In the genomic region with DNA sequence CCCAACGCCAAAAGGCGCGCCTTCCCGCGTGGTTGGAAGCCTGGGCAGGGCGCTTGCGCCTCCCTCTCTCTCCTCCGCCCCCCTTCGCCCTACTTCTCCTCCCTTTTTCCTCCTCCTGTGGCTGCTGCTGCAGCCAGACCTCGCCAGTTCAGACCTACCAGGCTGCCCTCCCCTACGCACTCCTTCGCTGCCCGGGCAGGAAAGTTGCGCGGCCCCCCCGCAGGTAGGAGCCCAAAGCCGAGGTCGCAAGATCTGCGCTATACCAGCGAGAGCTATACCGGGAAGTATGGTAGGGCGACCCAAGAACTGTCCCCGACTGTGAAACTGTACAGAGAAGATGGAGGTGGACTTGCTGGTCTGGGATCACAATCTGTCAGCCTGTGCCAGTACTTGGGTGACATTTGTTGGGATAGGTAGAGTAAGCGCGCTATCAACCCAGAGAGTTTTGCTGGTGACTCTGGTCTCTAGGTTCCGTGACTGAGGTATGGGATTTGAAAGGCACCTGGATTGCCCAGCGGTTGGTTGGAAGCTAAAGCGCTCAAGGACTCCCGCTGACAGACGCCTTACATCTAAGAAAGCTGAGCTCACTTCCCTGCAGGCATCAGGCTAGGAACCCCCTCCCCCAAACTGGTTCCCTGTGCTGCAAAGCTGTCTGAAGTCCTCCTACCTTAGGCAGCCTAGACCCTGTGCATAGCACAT, we compare ENCODE assay signal across 9 mouse cellular contexts. TPM values are rescaled to one million over a fixed set of nuclear protein-coding genes. Genes with fewer than 3 reads are reported as not detected.
DNase-seq lines count a peak whose midpoint lies in the region; ATAC-seq lines count a peak whose summit lies in the region.
"Had no signal": no experiment of that assay in that cellular context is flagged by ENCODE, and none has a peak within 500 bp of the region (broad histone marks: within the 10 kb centered on the region; RNA-seq: fewer than 3 reads in every experiment).

A gene (plus strand): TSS at position 103 of the 699 bp plus-strand sequence.

- H3K4me2 ChIP-seq in intestine, embryonic 15.5 days (replicated peaks), result peak within 1 kb of the TSS; percentile 95
- H3K4me2 ChIP-seq in stomach, embryonic 15.5 days, result peak within 1 kb of the TSS; percentile 87

- H3K9me3 ChIP-seq in intestine, embryonic 15.5 days, result no peaks in the 10 kb centered on the region
- H3K9me3 ChIP-seq in midbrain, embryonic 10.5 days (replicated peaks), result no peaks in the 10 kb centered on the region
- no peaks in the 10 kb centered on the region for H3K9me3 ChIP-seq in stomach, embryonic 15.5 days

- DNase-seq in NIH3T3 (ENCODE audit: low read depth), result peak; percentile 85
- DNase-seq in heart, adult 11 months, result peak; percentile 96
- DNase-seq in left cerebral cortex, postnatal 4 days, result peak; percentile 13
- DNase-seq in midbrain, embryonic 10.5 days (ENCODE audit: low spot score), result peak; percentile 46
- no peak for DNase-seq in thymus, adult 18-20 months

- peak within 1 kb of the TSS; percentile 50 for H3K4me3 ChIP-seq in intestine, embryonic 15.5 days (replicated peaks)
- peak within 1 kb of the TSS; percentile 68 for H3K4me3 ChIP-seq in midbrain, embryonic 10.5 days
- peak within 1 kb of the TSS; percentile 46 for H3K4me3 ChIP-seq in stomach, embryonic 15.5 days (replicated peaks)

- ATAC-seq in common myeloid progenitor, adult 5-6 weeks (replicated peaks; ENCODE audit: low read depth, poor library complexity, severe bottlenecking), result 0 out of 2 replicates have a peak, but pooled peaks have one; percentile 36
- ATAC-seq in intestine, embryonic 15.5 days, result peak; percentile 91
- peak; percentile 65; the same call in 1 of the 2 replicates for ATAC-seq in stomach, embryonic 15.5 days (ENCODE audit: insufficient read depth, low FRiP score, low read depth)

- under 1% methylated on average over 30 of the region's 30 CpGs for WGBS in intestine, embryonic 15.5 days
- 1% methylated on average over 29 of the region's 30 CpGs for WGBS in midbrain, embryonic 10.5 days
- under 1% methylated on average over 29 of the region's 30 CpGs for WGBS in stomach, embryonic 15.5 days

- H3K9ac ChIP-seq in intestine, embryonic 15.5 days, result peak within 1 kb of the TSS; percentile 32; the same call in 1 of the 2 replicates
- peak within 1 kb of the TSS; percentile 18; the same call in 1 of the 2 replicates for H3K9ac ChIP-seq in stomach, embryonic 15.5 days

- no peak within 1 kb of the TSS for H3K27ac ChIP-seq in intestine, embryonic 15.5 days
- H3K27ac ChIP-seq in midbrain, embryonic 10.5 days (replicated peaks), result peak within 1 kb of the TSS; percentile 75
- H3K27ac ChIP-seq in stomach, embryonic 15.5 days, result no peak within 1 kb of the TSS

- intact Hi-C loops in left cerebral cortex, postnatal 4 days (cut with DNase I), result no loop called here

- peaks cover 12% of the 10 kb centered on the region for H3K27me3 ChIP-seq in intestine, embryonic 15.5 days (replicated peaks)
- peaks cover 34% of the 10 kb centered on the region for H3K27me3 ChIP-seq in midbrain, embryonic 10.5 days (ENCODE audit: low read depth, poor library complexity, severe bottlenecking)
- no peaks in the 10 kb centered on the region for H3K27me3 ChIP-seq in stomach, embryonic 15.5 days (replicated peaks)

- H3K4me1 ChIP-seq in intestine, embryonic 15.5 days (replicated peaks), result peaks cover 4% of the 10 kb centered on the region; the same call in 1 of the 2 replicates
- H3K4me1 ChIP-seq in midbrain, embryonic 10.5 days, result peaks cover 17% of the 10 kb centered on the region
- no peaks in the 10 kb centered on the region for H3K4me1 ChIP-seq in stomach, embryonic 15.5 days

- no peaks in the 10 kb centered on the region for H3K36me3 ChIP-seq in intestine, embryonic 15.5 days
- H3K36me3 ChIP-seq in midbrain, embryonic 10.5 days, result no peaks in the 10 kb centered on the region
- H3K36me3 ChIP-seq in stomach, embryonic 15.5 days, result no peaks in the 10 kb centered on the region

RNA-seq across cellular contexts. Expression of the gene that starts here (rescaled TPM):
- not detected in 2 replicates for total RNA-seq in common myeloid progenitor, adult 5-6 weeks (2017)
- polyA plus RNA-seq in intestine, embryonic 15.5 days (2015; fragmentation: Nextera tagmentation; extraction: Ambion mirVana), result 12.9 and 15.5 TPM in 2 replicates
- total RNA-seq in left cerebral cortex, postnatal 4 days (2021), result 1 to 10 TPM; 3.0 to 3.3 TPM
- 5.2 and 10.8 TPM in 2 replicates for polyA plus RNA-seq in midbrain, embryonic 10.5 days (2016; fragmentation: Nextera tagmentation; extraction: Ambion mirVana)
- 14.8 and 15.6 TPM in 2 replicates for polyA plus RNA-seq in stomach, embryonic 15.5 days (2015; fragmentation: Nextera tagmentation; extraction: Ambion mirVana)
- total RNA-seq: neutrophil, adult 5-6 weeks had no signal

Comparison
In these comparisons a context has a peak if more than half of its experiments do, and no peak if none do; other contexts are left out.
1. Peak in ATAC-seq in common myeloid progenitor, adult 5-6 weeks; RNA of the gene not detected or under 1 TPM.
2. DNase-seq: peak in NIH3T3 (single experiment), heart, adult 11 months (single experiment), left cerebral cortex, postnatal 4 days (single experiment) and midbrain, embryonic 10.5 days (single experiment); none in thymus, adult 18-20 months (0 of 2).
3. ATAC-seq: peak in every context shown above with its lines; median percentile 91 in intestine, embryonic 15.5 days; 65 in stomach, embryonic 15.5 days; 36 in common myeloid progenitor, adult 5-6 weeks.
4. Peak in every context shown above with its lines, with median percentiles within 50 percentile points of each other: H3K4me3 ChIP-seq.